Mouse (Mus musculus) left cerebral cortex, adult 2 months (tissue): ENCODE measurements around the gene Mettl16. TPM values are rescaled to one million over a fixed set of nuclear protein-coding genes. Genes with fewer than 3 reads are reported as not detected.
A peak's percentile ranks its signal among the peaks of the same experiment; 100 is the strongest.

Experiments used
- DNase-seq, 2 experiments: peaks; one replicate each; pipeline ENCODE4 v3.0.0; 2021 to 2022; ENCODE audit warnings: low spot score in 2 of 2, mixed read lengths in 1 of 2; ENCODE audit errors: extremely low spot score in 1 of 2
- H3K27ac ChIP-seq: fragments of 200-600 bp; 2 replicates; pipeline ENCODE4 v1.8.1; 2022
- H3K4me3 ChIP-seq: fragments of 200-600 bp; 2 replicates; pipeline ENCODE4 v1.8.1; 2022
- CTCF ChIP-seq: fragments of 200-600 bp; IDR thresholded peaks from 2 replicates; pipeline ENCODE4 v1.8.1; 2022; ENCODE audit warnings: antibody characterized with exemption, mild to moderate bottlenecking, moderate library complexity
- intact Hi-C: fragments of 180-260 bp; cut with DNase I; formaldehyde crosslinking; loops from one replicate; pipeline ENCODE4 v1.15.1; 2025
- total RNA-seq, 2 experiments: library from RNA; stranded (reverse); gene quantifications; 2 replicates each; pipeline ENCODE4 v1.2.3; 2021

Mettl16 gene
- total RNA-seq, 2 experiments from 2014 or later, result 26.0 to 27.2 TPM

- TF ChIP-seq CTCF, result no peak
- Histone ChIP-seq H3K4me3 (no peak overlapping the region), H3K27ac (peak overlapping the region; percentile 91)
- intact Hi-C loops, result no loop called here
- no peak for DNase-seq
These were observed 69.5 kb downstream of the Mettl16 start for GRCm38 (mm10) chr11:74839860-74840715.

- peak overlapping the region; percentile 76 for H3K27ac ChIP-seq
- TF ChIP-seq CTCF, result no peak
- no peak for DNase-seq
- H3K4me3 ChIP-seq, result no peak overlapping the region
- intact Hi-C loops, result no loop called here
These were observed 70.1 kb downstream of the Mettl16 start for GRCm38 (mm10) chr11:74840739-74841138.

GRCm38 (mm10) chr11:74841366-74841765 is 70.7 kb downstream of the Mettl16 start:
- no peak for DNase-seq
- no peak for TF ChIP-seq CTCF
- H3K4me3 ChIP-seq, result no peak overlapping the region
- H3K27ac ChIP-seq, result peak overlapping the region; percentile 76
- intact Hi-C loops, result no loop called here

GRCm38 (mm10) chr11:74842045-74842444 is 71.4 kb downstream of the Mettl16 start:
- peak overlapping the region; percentile 76 for H3K27ac ChIP-seq
- intact Hi-C loops, result no loop called here
- DNase-seq, result no peak
- no peak for TF ChIP-seq CTCF
- H3K4me3 ChIP-seq, result no peak overlapping the region

GRCm38 (mm10) chr11:74842656-74843434 is 72.2 kb downstream of the Mettl16 start:
- intact Hi-C loops, result no loop called here
- Histone ChIP-seq H3K4me3 (no peak overlapping the region), H3K27ac (peak overlapping the region; percentile 76)
- TF ChIP-seq CTCF, result no peak
- DNase-seq, result no peak

GRCm38 (mm10) chr11:74843435-74843714 is 72.7 kb downstream of the Mettl16 start:
- no peak for DNase-seq
- Histone ChIP-seq H3K4me3 (no peak overlapping the region), H3K27ac (peak overlapping the region; percentile 76)
- intact Hi-C loops, result no loop called here
- TF ChIP-seq CTCF, result no peak

- intact Hi-C loops, result no loop called here
- Histone ChIP-seq H3K27ac (peak overlapping the region; percentile 76), H3K4me3 (no peak overlapping the region)
- TF ChIP-seq CTCF, result no peak
- DNase-seq, result no peak
These were observed 73.1 kb downstream of the Mettl16 start for GRCm38 (mm10) chr11:74843761-74844160.

GRCm38 (mm10) chr11:74845784-74846183 is 75.2 kb downstream of the Mettl16 start:
- no peak overlapping the region for H3K4me3 ChIP-seq
- no peak overlapping the region for H3K27ac ChIP-seq
- peak; percentile 47 for TF ChIP-seq CTCF
- no peak for DNase-seq
- intact Hi-C loops, result loop anchor here (5.0 kb wide), 2 partner anchors 33 to 213 kb away; no protein-coding TSS in a partner anchor

- intact Hi-C loops, result loop anchor here (1.0 to 5.0 kb wide), 3 partner anchors 27 to 216 kb away; no protein-coding TSS in a partner anchor
- peak; percentile 79 for TF ChIP-seq CTCF
These were observed 77.4 kb downstream of the Mettl16 start for GRCm38 (mm10) chr11:74847919-74848521.

GRCm38 (mm10) chr11:74850998-74851661 is 80.5 kb downstream of the Mettl16 start:
- DNase-seq, result no peak
- no peak overlapping the region for H3K4me3 ChIP-seq
- no peak for TF ChIP-seq CTCF
- intact Hi-C loops, result no loop called here
- H3K27ac ChIP-seq, result peak overlapping the region; percentile 32; the same call in 1 of the 2 replicates

More at GRCm38 (mm10) chr11:74847919-74848521, 77.4 kb downstream of the Mettl16 start:
- DNase-seq, result peak; percentile 71 to 79
- Histone ChIP-seq H3K4me3 (no peak overlapping the region), H3K27ac (no peak overlapping the region; the same call in 1 of the 2 replicates)

GRCm38 (mm10) chr11:74857756-74858155 is 87.1 kb downstream of the Mettl16 start:
- Histone ChIP-seq H3K4me3 (no peak overlapping the region), H3K27ac (no peak overlapping the region)
- no peak for TF ChIP-seq CTCF
- no peak for DNase-seq
- intact Hi-C loops, result no loop called here
